Mouse (Mus musculus) ES-E14 (cell line): Measurements from ENCODE around the gene Gm28035. TPM values are rescaled to one million over a fixed set of nuclear protein-coding genes. Genes with fewer than 3 reads are reported as not detected.

Source experiments
- DNase-seq: peaks from one replicate; pipeline ENCODE4 v3.0.0-alpha.2; 2013; ENCODE audit warnings: low read depth, low spot score
- H3K27ac ChIP-seq: 2 replicates; pipeline ENCODE4 v1.5.1; 2012; ENCODE audit warnings: low read depth, mild to moderate bottlenecking, low read length, moderate library complexity, mixed read lengths; ENCODE audit not compliant: poor library complexity, insufficient read depth, severe bottlenecking
- H3K36me3 ChIP-seq: 2 replicates; pipeline ENCODE4 v1.6.1; 2012; ENCODE audit warnings: mild to moderate bottlenecking, low read length, moderate library complexity, mixed read lengths; ENCODE audit not compliant: control insufficient read depth, poor library complexity, insufficient read depth, severe bottlenecking
- H3K4me1 ChIP-seq, 2 experiments: fragments of 150-350 bp in 1 of 2; sonication (generic) in 1 of 2; 2 replicates each; pipeline ENCODE4 v1.6.1; 2012; ENCODE audit warnings: low read length in 2 of 2, mild to moderate bottlenecking in 1 of 2, mixed read lengths in 1 of 2; ENCODE audit not compliant: control insufficient read depth in 2 of 2, insufficient read depth in 2 of 2, poor library complexity in 1 of 2
- H3K4me3 ChIP-seq, 2 experiments: fragments of 150-350 bp in 1 of 2; sonication (generic) in 1 of 2; 2 replicates each; pipeline ENCODE4 v1.5.1; 2012; ENCODE audit warnings: low read length in 2 of 2, low read depth in 1 of 2, mild to moderate bottlenecking in 1 of 2, mixed read lengths in 1 of 2; ENCODE audit not compliant: insufficient read depth in 1 of 2, poor library complexity in 1 of 2, severe bottlenecking in 1 of 2
- H3K9ac ChIP-seq: 2 replicates; pipeline ENCODE4 v1.6.1; 2012; ENCODE audit warnings: low read depth, mild to moderate bottlenecking, low read length, mixed read lengths; ENCODE audit not compliant: poor library complexity, insufficient read depth, severe bottlenecking
- H3K9me3 ChIP-seq: fragments of 150-350 bp; sonication (generic); 2 replicates; pipeline ENCODE4 v1.6.1; 2012; ENCODE audit warnings: low read depth, mild to moderate bottlenecking, low read length; ENCODE audit not compliant: control insufficient read depth, insufficient read depth
- CHD2 ChIP-seq: IDR thresholded peaks from 2 replicates; pipeline ENCODE4 v1.6.1; 2014; ENCODE audit warnings: mild to moderate bottlenecking, low read depth, low read length, inconsistent platforms
- HCFC1 ChIP-seq: IDR thresholded peaks from 2 replicates; pipeline ENCODE4 v1.6.1; 2012; ENCODE audit warnings: low read length, inconsistent platforms, borderline replicate concordance; ENCODE audit not compliant: insufficient read depth
- MAFK ChIP-seq: IDR thresholded peaks from 2 replicates; pipeline ENCODE4 v1.6.1; 2014; ENCODE audit warnings: mild to moderate bottlenecking, low read depth, low read length, inconsistent platforms; ENCODE audit not compliant: insufficient read depth
- ZC3H11A ChIP-seq: IDR thresholded peaks from 2 replicates; pipeline ENCODE4 v1.6.1; 2012; ENCODE audit warnings: low read depth, mild to moderate bottlenecking, inconsistent platforms, low read length, borderline replicate concordance
- ZNF384 ChIP-seq: IDR thresholded peaks from 2 replicates; pipeline ENCODE4 v1.6.1; 2012; ENCODE audit warnings: low read depth, low read length, inconsistent platforms
- in situ Hi-C, 2 experiments: fragments of 600-800 bp; cut with MboI; formaldehyde crosslinking; loops; one replicate each; pipeline ENCODE4 v1.15.1; 2025; ENCODE audit warnings: low sequenced_read_pairs in 2 of 2, inconsistent platforms in 1 of 2; ENCODE audit not compliant: unreplicated experiment in 2 of 2
- total RNA-seq: library from RNA; depleted of rRNA; stranded (reverse); fragments of 300-350 nt; gene quantifications from 2 replicates; pipeline ENCODE4 v1.2.3, GENCODE M21; 2012

The Gm28035 gene
- total RNA-seq, 1 experiment = 0.76 TPM

GRCm38 (mm10) chr2:30287027-30287373, 46.6 kb downstream of the Gm28035 start:
- Histone ChIP-seq H3K9me3 (no peaks in the 10 kb centered on the region), H3K36me3 (peaks cover 2% of the 10 kb centered on the region; the same call in 1 of the 2 replicates), H3K9ac (peak overlapping the region; percentile 96), H3K4me3 (peak overlapping the region; percentile 78 to 81), H3K27ac (no peak overlapping the region), H3K4me1 (peaks cover 0 to 6% of the 10 kb centered on the region in 2 experiments; a peak in 1 of 4 replicates)
- no peak for TF ChIP-seq ZC3H11A
- TF ChIP-seq HCFC1 = no peak
- in situ Hi-C loops = no loop called here
- no peak for DNase-seq

GRCm38 (mm10) chr2:30299525-30299924, 59.2 kb downstream of the Gm28035 start:
- Histone ChIP-seq H3K27ac (no peak overlapping the region), H3K36me3 (peaks cover 35% of the 10 kb centered on the region), H3K9ac (no peak overlapping the region), H3K4me1 (no peaks in the 10 kb centered on the region), H3K9me3 (no peaks in the 10 kb centered on the region), H3K4me3 (no peak overlapping the region)
- no peak for TF ChIP-seq ZC3H11A
- TF ChIP-seq ZNF384 = no peak
- TF ChIP-seq MAFK = no peak
- no peak for TF ChIP-seq HCFC1
- no peak for TF ChIP-seq CHD2
- no peak for DNase-seq
- in situ Hi-C loops = no loop called here

- Histone ChIP-seq H3K9ac (no peak overlapping the region), H3K27ac (no peak overlapping the region), H3K4me3 (no peak overlapping the region), H3K36me3 (peaks cover 39% of the 10 kb centered on the region), H3K9me3 (no peaks in the 10 kb centered on the region), H3K4me1 (no peaks in the 10 kb centered on the region)
- DNase-seq = no peak
- in situ Hi-C loops = loop anchor here in 1 of 2 experiments (25.0 kb wide), 2 partner anchors 388 to 1138 kb away; no protein-coding TSS in a partner anchor
- TF ChIP-seq ZC3H11A (no peak), ZNF384 (no peak), HCFC1 (no peak), MAFK (no peak), CHD2 (no peak)
Measured at GRCm38 (mm10) chr2:30299966-30300365, 59.6 kb downstream of the Gm28035 start.

- H3K9ac ChIP-seq = no peak overlapping the region
- in situ Hi-C loops = loop anchor here in 1 of 2 experiments (25.0 kb wide), 2 partner anchors 394 to 1144 kb away; no protein-coding TSS in a partner anchor
- TF ChIP-seq ZNF384 (no peak), HCFC1 (no peak), CHD2 (no peak), MAFK (no peak), ZC3H11A (no peak)
Measured at GRCm38 (mm10) chr2:30306087-30306486, 65.7 kb downstream of the Gm28035 start.

GRCm38 (mm10) chr2:30309351-30309750, 69.0 kb downstream of the Gm28035 start:
- Histone ChIP-seq H3K27ac (no peak overlapping the region), H3K4me1 (peaks cover 0 to 2% of the 10 kb centered on the region in 2 experiments; a peak in 1 of 4 replicates), H3K9ac (no peak overlapping the region), H3K4me3 (no peak overlapping the region), H3K36me3 (peaks cover 55% of the 10 kb centered on the region), H3K9me3 (no peaks in the 10 kb centered on the region)
- in situ Hi-C loops = loop anchor here in 1 of 2 experiments (25.0 kb wide), 2 partner anchors 397 to 1147 kb away; no protein-coding TSS in a partner anchor
- no peak for TF ChIP-seq ZNF384
- DNase-seq = no peak

More at GRCm38 (mm10) chr2:30306087-30306486, 65.7 kb downstream of the Gm28035 start:
- H3K4me3 ChIP-seq = no peak overlapping the region
- no peak for DNase-seq
- H3K27ac ChIP-seq = no peak overlapping the region
- peaks cover 54% of the 10 kb centered on the region for H3K36me3 ChIP-seq
- peaks cover 0 to 2% of the 10 kb centered on the region in 2 experiments; a peak in 1 of 4 replicates for H3K4me1 ChIP-seq
- H3K9me3 ChIP-seq = no peaks in the 10 kb centered on the region
